Mouse (Mus musculus) testis, postnatal 10 days (tissue): ENCODE measurements at regions not wholly inside any gene's neighbourhood (a gene's known extent, or its start where the extent isn't known, plus 50 kb on each side); places are given as distances from the start of the nearest gene placed in this dataset.

Experiments used
- DNase-seq: peaks from one replicate; pipeline ENCODE4 v3.0.0; 2021; ENCODE audit warnings: low spot score

- no peak for DNase-seq
Observed at GRCm38 (mm10) chr9:50395543-50395942, 50.8 kb upstream of the Rpl10-ps3 start.

DNA sequence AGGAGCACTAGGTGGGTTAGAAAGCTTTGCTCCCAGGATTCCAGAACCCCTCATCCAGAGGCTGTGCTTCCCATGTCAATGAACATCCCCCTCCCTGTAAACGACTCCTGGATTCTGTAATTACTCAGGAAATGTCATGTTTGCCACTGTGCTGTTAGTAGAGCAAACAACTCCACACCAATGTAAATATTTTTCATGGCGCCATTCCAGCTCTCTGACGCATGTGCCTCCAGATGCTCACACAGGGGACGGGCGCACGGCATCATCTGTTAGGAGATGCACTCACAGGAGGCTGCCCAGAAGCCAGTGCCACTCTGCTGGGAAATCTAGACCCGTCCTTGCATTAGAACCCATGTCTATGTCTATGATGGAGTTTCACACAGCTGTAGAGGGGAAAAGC is 51.3 kb upstream of the Rpl10-ps3 start:
- no peak for DNase-seq

DNA sequence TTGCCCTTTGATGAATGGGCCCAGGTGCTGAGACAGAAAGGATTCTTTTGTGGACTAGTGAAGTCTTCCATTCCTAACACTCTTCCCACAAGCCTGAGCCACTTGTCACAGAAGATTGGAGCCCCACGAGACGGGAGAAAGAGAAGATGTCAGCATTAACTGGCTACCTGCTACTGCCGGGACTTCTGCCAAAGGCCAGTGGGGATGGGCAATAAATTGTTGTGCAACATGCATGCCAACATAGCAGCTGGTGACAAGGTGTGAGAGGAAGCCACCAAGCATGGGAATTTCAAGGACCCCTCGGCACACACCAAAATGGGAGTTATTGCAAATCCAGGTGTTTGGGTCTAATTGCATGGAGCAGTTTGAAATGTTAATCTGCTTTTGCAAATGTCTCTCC is 63.6 kb upstream of the Rpl10-ps3 start:
- no peak for DNase-seq

DNA sequence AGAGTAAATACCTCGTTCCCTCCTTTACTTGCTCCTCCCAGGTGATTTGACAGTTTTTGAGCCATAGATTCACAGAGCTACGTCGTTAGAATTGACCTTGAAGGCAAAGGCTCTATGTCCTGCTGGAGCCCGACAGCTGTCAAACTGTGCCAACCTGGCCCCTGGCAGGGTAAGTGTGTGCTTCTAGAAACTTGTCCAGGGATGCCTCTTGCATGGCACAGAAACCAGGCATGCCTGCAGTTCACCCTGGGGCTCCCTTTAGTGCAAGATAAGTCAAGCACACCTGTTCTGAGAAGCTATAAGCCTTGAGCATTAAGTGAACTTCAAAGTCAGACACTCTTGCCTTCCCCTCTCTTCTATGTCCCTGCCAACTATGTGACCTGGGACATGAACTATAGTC is 64.1 kb upstream of the Rpl10-ps3 start:
- DNase-seq = no peak

GRCm38 (mm10) chr9:50412986-50413385 is 68.2 kb upstream of the Rpl10-ps3 start:
- no peak for DNase-seq

GRCm38 (mm10) chr9:50413514-50414335 is 69.0 kb upstream of the Rpl10-ps3 start:
- DNase-seq = no peak

- DNase-seq = no peak
Observed at GRCm38 (mm10) chr9:50414796-50415340, 70.1 kb upstream of the Rpl10-ps3 start.

GRCm38 (mm10) chr9:50416677-50417076 is 71.9 kb upstream of the Rpl10-ps3 start:
- no peak for DNase-seq

GRCm38 (mm10) chr9:50421061-50421460 is 73.3 kb upstream of the Plet1 start:
- DNase-seq = peak; percentile 59

GRCm38 (mm10) chr9:50421572-50422285 is 72.6 kb upstream of the Plet1 start:
- peak; percentile 36 for DNase-seq

GRCm38 (mm10) chr9:50425866-50426495 is 68.3 kb upstream of the Plet1 start:
- peak; percentile 34 for DNase-seq

- DNase-seq = no peak
Observed at GRCm38 (mm10) chr9:50430147-50430546, 64.2 kb upstream of the Plet1 start.

GRCm38 (mm10) chr9:50433525-50433924 is 60.8 kb upstream of the Plet1 start:
- DNase-seq = no peak

- no peak for DNase-seq
Observed at GRCm38 (mm10) chr9:50433978-50434377, 60.3 kb upstream of the Plet1 start.

GRCm38 (mm10) chr9:50437830-50438722 is 56.2 kb upstream of the Plet1 start:
- DNase-seq = peak; percentile 93

DNA sequence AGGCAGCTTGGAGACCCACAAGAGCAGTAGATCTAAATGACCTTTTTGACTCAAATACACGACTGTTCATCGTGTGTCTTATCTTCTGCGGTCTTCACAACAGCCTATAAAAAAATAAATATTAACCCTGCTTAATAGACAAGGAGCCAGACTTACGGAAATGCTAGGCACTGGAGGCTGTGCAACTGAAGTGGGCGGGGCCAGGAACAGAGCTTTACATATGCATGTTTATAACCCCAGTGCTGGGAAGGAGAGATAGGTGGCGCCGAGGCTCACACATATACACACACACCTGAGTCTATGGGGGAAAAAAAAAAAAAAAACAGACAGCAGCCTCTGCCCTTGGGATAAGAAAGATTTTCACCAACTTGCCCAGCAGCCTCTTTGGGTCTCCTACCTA is 55.6 kb upstream of the Plet1 start:
- no peak for DNase-seq

- no peak for DNase-seq
Observed at GRCm38 (mm10) chr9:50440222-50440621, 54.1 kb upstream of the Plet1 start.

- DNase-seq = no peak
Observed at GRCm38 (mm10) chr9:50440689-50441088, 53.6 kb upstream of the Plet1 start.

DNA sequence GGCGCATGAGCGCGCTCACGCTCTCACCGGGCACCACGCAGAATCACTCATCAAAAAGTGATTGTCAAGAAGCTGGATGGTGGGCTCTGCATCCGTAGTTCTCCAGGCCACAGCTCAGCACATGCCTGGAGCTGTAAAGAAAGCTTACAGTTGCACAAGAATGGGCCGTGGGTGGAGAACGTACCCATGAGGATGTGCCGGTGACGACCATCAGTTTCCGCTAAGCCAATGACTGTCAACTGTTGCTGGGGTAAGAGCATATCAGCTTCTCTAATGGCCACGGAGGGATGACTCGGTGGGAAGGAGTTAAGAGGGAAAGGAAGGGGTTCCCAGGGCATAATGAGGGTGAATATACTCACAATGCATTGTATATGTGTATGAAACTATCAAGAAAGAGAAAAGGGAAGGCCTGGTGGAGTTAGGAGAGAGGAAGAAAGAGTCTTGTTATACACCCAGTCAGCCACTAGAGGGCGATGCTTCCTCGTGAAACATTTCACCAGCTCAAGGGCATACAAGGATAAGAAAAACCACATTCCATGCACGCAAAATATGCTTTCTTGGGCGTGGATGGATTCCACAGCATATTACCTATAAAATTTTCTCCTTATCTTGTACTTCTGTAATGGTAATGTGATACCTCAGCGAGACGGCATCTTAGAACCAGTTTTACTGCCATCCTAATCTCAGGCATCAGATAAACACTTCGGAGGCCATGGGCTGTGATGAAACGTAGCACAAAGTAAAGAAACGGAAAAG is 50.4 kb upstream of the Plet1 start:
- peak; percentile 76 for DNase-seq
